Mouse (Mus musculus): ENCODE data around the gene Epn2. TPM values are rescaled to one million over a fixed set of nuclear protein-coding genes. Genes with fewer than 3 reads are reported as not detected.

The Epn2 gene
- total and polyA plus RNA-seq, 3 experiments = 8.6 to 12.5 TPM; not detected in 1

DNA sequence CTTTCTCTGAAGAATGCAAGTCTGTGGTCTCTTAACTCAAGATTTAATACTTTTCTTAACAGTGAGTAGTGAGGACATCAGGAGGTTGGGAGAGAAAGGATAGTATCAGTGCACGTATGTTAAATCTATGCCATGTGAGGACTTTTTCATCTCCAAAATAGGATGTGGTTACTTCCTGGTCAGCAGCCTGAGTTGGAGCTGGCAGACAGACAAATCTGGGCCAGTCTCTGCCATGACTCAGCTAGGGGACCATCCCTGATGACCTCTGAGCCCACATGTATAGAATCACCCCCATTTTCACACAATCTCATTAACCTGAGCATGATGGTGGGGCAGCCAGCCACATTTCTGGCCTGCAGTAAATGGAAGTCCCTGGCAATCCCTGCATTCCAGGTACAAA, 61.5 kb downstream of the Epn2 start:
- DNase-seq (ENCODE audit: low read depth, low spot score) = no peak
- no peak overlapping the region for H3K4me3 ChIP-seq (ENCODE audit: control insufficient read depth in 1 of 2, insufficient read depth in 1 of 2, low read depth in 2 of 2, low read length in 2 of 2)
- H3K27ac ChIP-seq (ENCODE audit: control insufficient read depth, low read depth, low read length) = no peak overlapping the region
- no peaks in the 10 kb centered on the region for H3K9me3 ChIP-seq (replicated peaks; ENCODE audit: insufficient read depth, low read length)
- H3K9ac ChIP-seq (ENCODE audit: control insufficient read depth, low read depth, low read length, poor library complexity, severe bottlenecking) = no peak overlapping the region
- H3K27me3 ChIP-seq (ENCODE audit: control insufficient read depth in 1 of 2, insufficient read depth in 2 of 2, low read length in 2 of 2) = no peaks in the 10 kb centered on the region
- H3K79me2 ChIP-seq (ENCODE audit: control insufficient read depth, insufficient read depth, low read length, poor library complexity) = no peaks in the 10 kb centered on the region
- no peak for TF ChIP-seq TCF12 (IDR thresholded peaks at IDR 0.05; ENCODE audit: low read depth, low read length)
- TF ChIP-seq POLR2A (IDR thresholded peaks at IDR 0.05; ENCODE audit: control insufficient read depth in 1 of 2, insufficient read depth in 1 of 2, low read depth in 1 of 2, low read length in 2 of 2, poor library complexity in 1 of 2) = no peak
- no peak for TF ChIP-seq MEF2A (IDR thresholded peaks at IDR 0.05; ENCODE audit: extremely low read depth, insufficient replicate concordance, low read depth, low read length, poor library complexity, severe bottlenecking)
- TF ChIP-seq TBP (IDR thresholded peaks at IDR 0.05; ENCODE audit: low read depth, low read length) = no peak
- no peak for TF ChIP-seq MYC (IDR thresholded peaks at IDR 0.05; ENCODE audit: low read depth, low read length)
- no peak for TF ChIP-seq CHD1 (IDR thresholded peaks at IDR 0.05; ENCODE audit: low read depth, low read length)
- no peak for TF ChIP-seq ZNF384 (IDR thresholded peaks at IDR 0.05; ENCODE audit: low read depth, low read length)
- TF ChIP-seq HCFC1 (IDR thresholded peaks at IDR 0.05; ENCODE audit: low read depth, low read length) = no peak
- TF ChIP-seq SIN3A (IDR thresholded peaks at IDR 0.05; ENCODE audit: low read length) = no peak
- TF ChIP-seq MXI1 (IDR thresholded peaks at IDR 0.05; ENCODE audit: low read depth, low read length) = no peak
- TF ChIP-seq MAX (IDR thresholded peaks at IDR 0.05; ENCODE audit: low read length) = no peak
- TF ChIP-seq SMC3 (IDR thresholded peaks at IDR 0.05; ENCODE audit: low read depth, low read length) = no peak
- no peak for TF ChIP-seq MYB (IDR thresholded peaks at IDR 0.05; ENCODE audit: low read depth, low read length)
- TF ChIP-seq ELF1 (IDR thresholded peaks at IDR 0.05; ENCODE audit: low read depth, low read length) = no peak
- TF ChIP-seq ZC3H11A (IDR thresholded peaks at IDR 0.05; ENCODE audit: low read depth, low read length) = no peak
- TF ChIP-seq UBTF (IDR thresholded peaks at IDR 0.05; ENCODE audit: borderline replicate concordance, insufficient read depth, low read depth, low read length) = no peak
- no peak for TF ChIP-seq JUND (IDR thresholded peaks at IDR 0.05; ENCODE audit: low read depth, low read length)
- TF ChIP-seq ZKSCAN1 (IDR thresholded peaks at IDR 0.05; ENCODE audit: low read depth, low read length) = no peak
- no peak for TF ChIP-seq CHD2 (IDR thresholded peaks at IDR 0.05; ENCODE audit: low read length)
- H3K36me3 ChIP-seq (ENCODE audit: control insufficient read depth in 1 of 2, insufficient read depth in 2 of 2, low read length in 2 of 2) = no peaks in the 10 kb centered on the region
- no peaks in the 10 kb centered on the region for H3K4me1 ChIP-seq (ENCODE audit: control insufficient read depth in 1 of 2, insufficient read depth in 2 of 2, low read length in 2 of 2)

DNA sequence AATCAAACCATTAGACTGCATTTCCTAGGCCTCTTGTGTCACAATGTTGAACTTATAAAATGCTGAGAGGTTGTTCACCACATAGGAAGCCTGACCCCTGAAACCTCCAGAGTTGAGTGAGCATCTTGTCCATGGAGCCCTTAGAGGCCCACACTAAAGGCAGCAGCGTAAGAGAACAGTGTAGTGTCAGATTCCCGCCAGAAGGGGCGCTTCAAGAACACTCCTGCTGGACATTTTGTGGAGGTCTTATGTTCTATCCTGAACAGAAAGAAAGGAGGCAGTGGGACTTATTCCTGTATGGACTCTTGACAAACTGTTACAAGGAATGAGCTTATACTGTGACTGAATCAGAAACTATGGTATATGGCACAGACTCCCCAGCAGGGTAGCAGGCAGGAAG, 64.5 kb downstream of the Epn2 start:
- H3K79me2 ChIP-seq (ENCODE audit: control insufficient read depth, insufficient read depth, low read length, poor library complexity) = no peaks in the 10 kb centered on the region
- no peaks in the 10 kb centered on the region for H3K4me1 ChIP-seq (ENCODE audit: control insufficient read depth in 1 of 2, insufficient read depth in 2 of 2, low read length in 2 of 2)
- TF ChIP-seq ZC3H11A (IDR thresholded peaks at IDR 0.05; ENCODE audit: low read depth, low read length) (0 out of 2 replicates have a peak, but pooled peaks have one; percentile 19), USF2 (IDR thresholded peaks at IDR 0.05; ENCODE audit: borderline replicate concordance in 1 of 2, insufficient read depth in 1 of 2, low read depth in 1 of 2, low read length in 2 of 2) (no peak), BHLHE40 (IDR thresholded peaks at IDR 0.05; ENCODE audit: borderline replicate concordance, low read depth, low read length) (no peak), RAD21 (IDR thresholded peaks at IDR 0.05; ENCODE audit: low read depth, low read length) (peak; percentile 49), SMC3 (IDR thresholded peaks at IDR 0.05; ENCODE audit: low read depth, low read length) (peak; percentile 37), CTCF (IDR thresholded peaks at IDR 0.05 in 2 of 3, conservative IDR thresholded peaks at IDR 0.05 in 1 of 3; ENCODE audit: control insufficient read depth in 1 of 3, insufficient read depth in 1 of 3, low read depth in 2 of 3, low read length in 3 of 3, poor library complexity in 1 of 3, severe bottlenecking in 1 of 3) (peak; percentile 66 to 72 (median 67))
- no peaks in the 10 kb centered on the region for H3K36me3 ChIP-seq (ENCODE audit: control insufficient read depth in 1 of 2, insufficient read depth in 2 of 2, low read length in 2 of 2)
- H3K27ac ChIP-seq (ENCODE audit: control insufficient read depth, low read depth, low read length) = no peak overlapping the region
- no peak overlapping the region for H3K9ac ChIP-seq (ENCODE audit: control insufficient read depth, low read depth, low read length, poor library complexity, severe bottlenecking)
- no peaks in the 10 kb centered on the region for H3K9me3 ChIP-seq (replicated peaks; ENCODE audit: insufficient read depth, low read length)
- DNase-seq (ENCODE audit: low read depth, low spot score) = peak; percentile 76
- no peak overlapping the region for H3K4me3 ChIP-seq (ENCODE audit: control insufficient read depth in 1 of 2, insufficient read depth in 1 of 2, low read depth in 2 of 2, low read length in 2 of 2)
- H3K27me3 ChIP-seq (ENCODE audit: control insufficient read depth in 1 of 2, insufficient read depth in 2 of 2, low read length in 2 of 2) = no peaks in the 10 kb centered on the region
